Mouse (Mus musculus): ENCODE measurements around the gene Olfr894. TPM values are rescaled to one million over a fixed set of nuclear protein-coding genes. Genes with fewer than 3 reads are reported as not detected.
"Not testable (repeated sequence)": the region's sequence is repeated elsewhere in the genome, so short reads cannot be mapped to it uniquely, and the experiment has no call there.

The Olfr894 gene
- polyA plus RNA-seq (2012; fragmentation: generic; extraction: Trizol), result not detected
- long read RNA-seq, experiment 1, result 0 reads
- long read RNA-seq, experiment 2, result 0 reads

- Histone ChIP-seq H3K27me3 (ENCODE audit: control insufficient read depth, insufficient read depth, insufficient read length) (no peaks in the 10 kb centered on the region), H3K79me3 (ENCODE audit: low read depth) (no peaks in the 10 kb centered on the region), H3K36me3 (ENCODE audit: control insufficient read depth, insufficient read depth) (no peaks in the 10 kb centered on the region), H3K4me3 (ENCODE audit: insufficient read depth, poor library complexity, severe bottlenecking) (no peak within 1 kb of the TSS), H3K79me2 (ENCODE audit: control insufficient read depth, insufficient read depth) (no peaks in the 10 kb centered on the region), H3ac (ENCODE audit: control insufficient read depth, insufficient read length, low read depth) (no peak within 1 kb of the TSS)
- TF ChIP-seq MAX (IDR thresholded peaks at IDR 0.05), result no peak
- no peak for TF ChIP-seq CEBPB (IDR thresholded peaks at IDR 0.05; ENCODE audit: low read depth)
- no peak for TF ChIP-seq MYOD1 (IDR thresholded peaks at IDR 0.05; ENCODE audit: control insufficient read depth, insufficient read length, low read depth)
- no peak for TF ChIP-seq CTCF (IDR thresholded peaks at IDR 0.05; ENCODE audit: control insufficient read depth, insufficient read depth, insufficient read length)
- TF ChIP-seq USF1 (IDR thresholded peaks at IDR 0.05; ENCODE audit: low read depth), result no peak
- no peak for TF ChIP-seq MYOG (IDR thresholded peaks at IDR 0.05; ENCODE audit: control insufficient read depth, extremely low read depth, insufficient read length)
- TF ChIP-seq FOSL1 (IDR thresholded peaks at IDR 0.05; ENCODE audit: insufficient read depth, low read length, poor library complexity, severe bottlenecking), result no peak
These were observed at the start of gene Olfr894 for GRCm38 (mm10) chr9:38217755-38218154. TSS of gene Olfr894 (plus strand) at chr9:38218055.

GRCm38 (mm10) chr9:38168341-38168740 is 49.5 kb upstream of the Olfr894 start:
- not testable (repeated sequence) for H3K4me3 ChIP-seq (ENCODE audit: insufficient read depth, poor library complexity, severe bottlenecking); H3K79me3 ChIP-seq (ENCODE audit: low read depth); H3K79me2 ChIP-seq (ENCODE audit: control insufficient read depth, insufficient read depth); H3ac ChIP-seq (ENCODE audit: control insufficient read depth, insufficient read length, low read depth); H3K36me3 ChIP-seq (ENCODE audit: control insufficient read depth, insufficient read depth); H3K27me3 ChIP-seq (ENCODE audit: control insufficient read depth, insufficient read depth, insufficient read length)

GRCm38 (mm10) chr9:38180721-38181120 is 37.1 kb upstream of the Olfr894 start, which contains the start of gene Olfr891:
TSS of gene Olfr891 (minus strand) at chr9:38180821.
- Histone ChIP-seq H3K79me2 (ENCODE audit: control insufficient read depth, insufficient read depth) (no peaks in the 10 kb centered on the region), H3K27me3 (ENCODE audit: control insufficient read depth, insufficient read depth, insufficient read length) (no peaks in the 10 kb centered on the region), H3K36me3 (ENCODE audit: control insufficient read depth, insufficient read depth) (no peaks in the 10 kb centered on the region), H3K79me3 (ENCODE audit: low read depth) (no peaks in the 10 kb centered on the region), H3ac (ENCODE audit: control insufficient read depth, insufficient read length, low read depth) (no peak within 1 kb of the TSS), H3K4me3 (ENCODE audit: insufficient read depth, poor library complexity, severe bottlenecking) (no peak within 1 kb of the TSS)
- TF ChIP-seq MYOD1 (IDR thresholded peaks at IDR 0.05; ENCODE audit: control insufficient read depth, insufficient read length, low read depth) (no peak), USF1 (IDR thresholded peaks at IDR 0.05; ENCODE audit: low read depth) (no peak), MYOG (IDR thresholded peaks at IDR 0.05; ENCODE audit: control insufficient read depth, extremely low read depth, insufficient read length) (no peak), MAX (IDR thresholded peaks at IDR 0.05) (no peak), FOSL1 (IDR thresholded peaks at IDR 0.05; ENCODE audit: insufficient read depth, low read length, poor library complexity, severe bottlenecking) (no peak), CTCF (IDR thresholded peaks at IDR 0.05; ENCODE audit: control insufficient read depth, insufficient read depth, insufficient read length) (no peak)

GRCm38 (mm10) chr9:38208065-38208464 is 9.8 kb upstream of the Olfr894 start, which contains the start of gene Olfr893:
TSS of gene Olfr893 (plus strand) at chr9:38208365.
- no peaks in the 10 kb centered on the region for H3K27me3 ChIP-seq (ENCODE audit: control insufficient read depth, insufficient read depth, insufficient read length)

GRCm38 (mm10) chr9:38252474-38252873 is 34.6 kb downstream of the Olfr894 start, which contains the start of gene Olfr143:
TSS of gene Olfr143 (plus strand) at chr9:38252774.
- H3K79me3 ChIP-seq (ENCODE audit: low read depth), result no peaks in the 10 kb centered on the region
- no peak within 1 kb of the TSS for H3ac ChIP-seq (ENCODE audit: control insufficient read depth, insufficient read length, low read depth)
- TF ChIP-seq FOSL1 (IDR thresholded peaks at IDR 0.05; ENCODE audit: insufficient read depth, low read length, poor library complexity, severe bottlenecking) (no peak), MYOG (IDR thresholded peaks at IDR 0.05; ENCODE audit: control insufficient read depth, extremely low read depth, insufficient read length) (no peak), MYOD1 (IDR thresholded peaks at IDR 0.05; ENCODE audit: control insufficient read depth, insufficient read length, low read depth) (no peak), CEBPB (IDR thresholded peaks at IDR 0.05; ENCODE audit: low read depth) (no peak), MAX (IDR thresholded peaks at IDR 0.05) (no peak), USF1 (IDR thresholded peaks at IDR 0.05; ENCODE audit: low read depth) (no peak), CTCF (IDR thresholded peaks at IDR 0.05; ENCODE audit: control insufficient read depth, insufficient read depth, insufficient read length) (no peak)
- no peaks in the 10 kb centered on the region for H3K79me2 ChIP-seq (ENCODE audit: control insufficient read depth, insufficient read depth)
- no peaks in the 10 kb centered on the region for H3K27me3 ChIP-seq (ENCODE audit: control insufficient read depth, insufficient read depth, insufficient read length)
- H3K4me3 ChIP-seq (ENCODE audit: insufficient read depth, poor library complexity, severe bottlenecking), result no peak within 1 kb of the TSS
- H3K36me3 ChIP-seq (ENCODE audit: control insufficient read depth, insufficient read depth), result no peaks in the 10 kb centered on the region

More at GRCm38 (mm10) chr9:38208065-38208464, 9.8 kb upstream of the Olfr894 start, which contains the start of gene Olfr893:
- Histone ChIP-seq H3K4me3 (ENCODE audit: insufficient read depth, poor library complexity, severe bottlenecking) (no peak within 1 kb of the TSS), H3K36me3 (ENCODE audit: control insufficient read depth, insufficient read depth) (no peaks in the 10 kb centered on the region), H3K79me3 (ENCODE audit: low read depth) (no peaks in the 10 kb centered on the region), H3K79me2 (ENCODE audit: control insufficient read depth, insufficient read depth) (no peaks in the 10 kb centered on the region), H3ac (ENCODE audit: control insufficient read depth, insufficient read length, low read depth) (no peak within 1 kb of the TSS)
- TF ChIP-seq USF1 (IDR thresholded peaks at IDR 0.05; ENCODE audit: low read depth), result no peak
- TF ChIP-seq CTCF (IDR thresholded peaks at IDR 0.05; ENCODE audit: control insufficient read depth, insufficient read depth, insufficient read length), result no peak
- no peak for TF ChIP-seq CEBPB (IDR thresholded peaks at IDR 0.05; ENCODE audit: low read depth)
- no peak for TF ChIP-seq MYOD1 (IDR thresholded peaks at IDR 0.05; ENCODE audit: control insufficient read depth, insufficient read length, low read depth)
- no peak for TF ChIP-seq MAX (IDR thresholded peaks at IDR 0.05)
- no peak for TF ChIP-seq FOSL1 (IDR thresholded peaks at IDR 0.05; ENCODE audit: insufficient read depth, low read length, poor library complexity, severe bottlenecking)
- no peak for TF ChIP-seq MYOG (IDR thresholded peaks at IDR 0.05; ENCODE audit: control insufficient read depth, extremely low read depth, insufficient read length)

GRCm38 (mm10) chr9:38267551-38267950 is 49.7 kb downstream of the Olfr894 start, which contains the start of gene Olfr895:
TSS of gene Olfr895 (plus strand) at chr9:38267851.
- H3K27me3 ChIP-seq (ENCODE audit: control insufficient read depth, insufficient read depth, insufficient read length), result no peaks in the 10 kb centered on the region
- H3K4me3 ChIP-seq (ENCODE audit: insufficient read depth, poor library complexity, severe bottlenecking), result no peak within 1 kb of the TSS
- no peaks in the 10 kb centered on the region for H3K36me3 ChIP-seq (ENCODE audit: control insufficient read depth, insufficient read depth)
- TF ChIP-seq CEBPB (IDR thresholded peaks at IDR 0.05; ENCODE audit: low read depth) (no peak), MYOG (IDR thresholded peaks at IDR 0.05; ENCODE audit: control insufficient read depth, extremely low read depth, insufficient read length) (no peak), USF1 (IDR thresholded peaks at IDR 0.05; ENCODE audit: low read depth) (no peak), MYOD1 (IDR thresholded peaks at IDR 0.05; ENCODE audit: control insufficient read depth, insufficient read length, low read depth) (no peak), MAX (IDR thresholded peaks at IDR 0.05) (no peak), CTCF (IDR thresholded peaks at IDR 0.05; ENCODE audit: control insufficient read depth, insufficient read depth, insufficient read length) (no peak), FOSL1 (IDR thresholded peaks at IDR 0.05; ENCODE audit: insufficient read depth, low read length, poor library complexity, severe bottlenecking) (no peak)
- H3ac ChIP-seq (ENCODE audit: control insufficient read depth, insufficient read length, low read depth), result no peak within 1 kb of the TSS
- no peaks in the 10 kb centered on the region for H3K79me3 ChIP-seq (ENCODE audit: low read depth)
- no peaks in the 10 kb centered on the region for H3K79me2 ChIP-seq (ENCODE audit: control insufficient read depth, insufficient read depth)

Other genes starting within 250 kb of the Olfr894 start
- gene Olfr881, start 226.2 kb upstream of the Olfr894 start, polyA plus RNA-seq (2012; fragmentation: generic; extraction: Trizol), result not detected
- not detected for gene Olfr883, start 192.2 kb upstream of the Olfr894 start, polyA plus RNA-seq (2012; fragmentation: generic; extraction: Trizol)
- gene Olfr884, start 171.5 kb upstream of the Olfr894 start, polyA plus RNA-seq (2012; fragmentation: generic; extraction: Trizol), result not detected
- not detected for gene Olfr885, start 156.7 kb upstream of the Olfr894 start, polyA plus RNA-seq (2012; fragmentation: generic; extraction: Trizol)
- gene Olfr887, start 134.0 kb upstream of the Olfr894 start, polyA plus RNA-seq (2012; fragmentation: generic; extraction: Trizol), result not detected
- not detected for gene Olfr888, start 109.9 kb upstream of the Olfr894 start, polyA plus RNA-seq (2012; fragmentation: generic; extraction: Trizol)
- gene Olfr889, start 102.9 kb upstream of the Olfr894 start, polyA plus RNA-seq (2012; fragmentation: generic; extraction: Trizol), result 0.04 TPM
- not detected for gene Olfr890, start 75.5 kb upstream of the Olfr894 start, polyA plus RNA-seq (2012; fragmentation: generic; extraction: Trizol)
- not detected for gene Olfr891, start 37.2 kb upstream of the Olfr894 start, polyA plus RNA-seq (2012; fragmentation: generic; extraction: Trizol)
- gene Olfr893, start 9.7 kb upstream of the Olfr894 start, polyA plus RNA-seq (2012; fragmentation: generic; extraction: Trizol), result not detected
- not detected for gene Olfr143, start 34.7 kb downstream of the Olfr894 start, polyA plus RNA-seq (2012; fragmentation: generic; extraction: Trizol)
- gene Olfr895, start 49.8 kb downstream of the Olfr894 start, polyA plus RNA-seq (2012; fragmentation: generic; extraction: Trizol), result not detected
- gene Olfr896-ps1, start 73.1 kb downstream of the Olfr894 start, polyA plus RNA-seq (2012; fragmentation: generic; extraction: Trizol), result not detected
- gene Olfr25, start 111.0 kb downstream of the Olfr894 start, polyA plus RNA-seq (2012; fragmentation: generic; extraction: Trizol), result not detected
- gene Olfr898, start 130.4 kb downstream of the Olfr894 start, polyA plus RNA-seq (2012; fragmentation: generic; extraction: Trizol), result not detected
- not detected for gene Olfr250, start 148.8 kb downstream of the Olfr894 start, polyA plus RNA-seq (2012; fragmentation: generic; extraction: Trizol)
- gene Olfr251, start 159.0 kb downstream of the Olfr894 start, polyA plus RNA-seq (2012; fragmentation: generic; extraction: Trizol), result not detected
- gene Olfr147, start 183.6 kb downstream of the Olfr894 start, polyA plus RNA-seq (2012; fragmentation: generic; extraction: Trizol), result 0.04 TPM
- 0.04 TPM for gene Olfr901, start 211.4 kb downstream of the Olfr894 start, polyA plus RNA-seq (2012; fragmentation: generic; extraction: Trizol)
- gene Olfr902, start 229.6 kb downstream of the Olfr894 start, polyA plus RNA-seq (2012; fragmentation: generic; extraction: Trizol), result not detected
- gene Olfr904, start 245.1 kb downstream of the Olfr894 start, polyA plus RNA-seq (2012; fragmentation: generic; extraction: Trizol), result not detected